ENCODE assay signal across 9 mouse cellular contexts in the genomic region with DNA sequence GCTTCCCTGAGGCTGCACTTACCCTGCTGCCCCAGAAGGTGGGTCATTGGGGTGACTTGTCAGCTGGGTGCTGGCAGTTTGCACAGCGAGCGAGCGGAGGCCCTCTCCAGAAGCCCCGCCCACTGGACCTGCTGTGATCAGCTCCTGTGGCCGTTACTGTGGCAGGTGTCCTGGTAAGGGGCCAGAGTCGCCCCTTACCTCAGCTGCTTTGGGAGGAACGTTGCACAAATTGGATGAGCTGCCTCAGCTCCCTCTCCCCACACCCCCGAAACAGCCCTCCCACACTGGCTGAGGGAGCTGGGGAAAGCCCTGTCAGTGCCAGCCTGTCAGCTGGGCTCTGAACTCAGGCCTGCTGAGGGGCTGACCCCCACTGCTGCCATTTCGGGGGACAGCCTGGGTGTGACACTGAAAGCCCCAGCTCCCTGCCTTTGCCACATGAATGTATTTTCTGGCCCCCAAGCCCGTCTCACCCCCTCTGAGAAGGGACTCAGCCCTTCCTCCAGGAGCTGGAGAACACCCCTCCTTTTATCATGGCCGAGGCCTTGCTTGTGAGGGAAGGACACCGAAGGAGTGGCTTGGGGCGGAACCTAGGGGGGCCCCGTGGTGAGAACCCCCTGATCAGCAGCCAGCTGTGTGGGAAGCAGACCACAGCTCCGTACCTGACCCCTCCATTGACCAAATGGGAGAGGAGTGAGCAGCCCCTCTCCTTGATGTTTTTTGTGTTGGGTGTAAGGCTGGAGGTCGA. TPM values are rescaled to one million over a fixed set of nuclear protein-coding genes. Genes with fewer than 3 reads are reported as not detected.
DNase-seq lines count a peak whose midpoint lies in the region; ATAC-seq and TF ChIP-seq lines count a peak whose summit lies in the region.
"Had no signal": no experiment of that assay in that cellular context is flagged by ENCODE, and none has a peak within 500 bp of the region (broad histone marks: within the 10 kb centered on the region; RNA-seq: fewer than 3 reads in every experiment).

No protein-coding gene starts in this region.

- WGBS in embryonic facial prominence, embryonic 13.5 days = 59% methylated on average over 16 of the region's 16 CpGs
- WGBS in hindbrain, embryonic 15.5 days = 34% methylated on average over 16 of the region's 16 CpGs
- 25% methylated on average over 16 of the region's 16 CpGs for WGBS in liver, embryonic 14.5 days (ENCODE audit: insufficient replicate concordance)
- 41% methylated on average over 16 of the region's 16 CpGs for WGBS in neural tube, embryonic 14.5 days

- no peak overlapping the region for H3K4me2 ChIP-seq in embryonic facial prominence, embryonic 13.5 days
- no peak overlapping the region for H3K4me2 ChIP-seq in hindbrain, embryonic 15.5 days
- no peak overlapping the region for H3K4me2 ChIP-seq in liver, embryonic 14.5 days (ENCODE audit: low read depth)
- H3K4me2 ChIP-seq in neural tube, embryonic 14.5 days (ENCODE audit: low read depth, low read length) = no peak overlapping the region

- peak overlapping the region; percentile 58 for H3K27ac ChIP-seq in embryonic facial prominence, embryonic 13.5 days
- peak overlapping the region; percentile 67 for H3K27ac ChIP-seq in hindbrain, embryonic 15.5 days (replicated peaks)
- H3K27ac ChIP-seq in liver, embryonic 14.5 days = no peak overlapping the region
- 0 out of 2 replicates have a peak overlapping the region, but pooled peaks have one; percentile 18 for H3K27ac ChIP-seq in neural tube, embryonic 14.5 days (ENCODE audit: low read depth, low read length)

- peaks cover 88% of the 10 kb centered on the region for H3K36me3 ChIP-seq in embryonic facial prominence, embryonic 13.5 days
- H3K36me3 ChIP-seq in hindbrain, embryonic 15.5 days = peaks cover 68% of the 10 kb centered on the region
- H3K36me3 ChIP-seq in liver, embryonic 14.5 days (replicated peaks; ENCODE audit: control insufficient read depth, insufficient read depth, low read depth) = peaks cover 51% of the 10 kb centered on the region
- H3K36me3 ChIP-seq in neural tube, embryonic 14.5 days (ENCODE audit: control insufficient read depth, insufficient read depth, low read length) = peaks cover 71% of the 10 kb centered on the region

- H3K4me1 ChIP-seq in embryonic facial prominence, embryonic 13.5 days = peaks cover 23% of the 10 kb centered on the region
- peaks cover 34% of the 10 kb centered on the region for H3K4me1 ChIP-seq in hindbrain, embryonic 15.5 days (replicated peaks)
- H3K4me1 ChIP-seq in liver, embryonic 14.5 days (replicated peaks; ENCODE audit: control insufficient read depth in 2 of 2, insufficient read depth in 2 of 2, low read length in 1 of 2) = peaks cover 0 to 9% of the 10 kb centered on the region in 2 experiments; a peak in 2 of 4 replicates
- peaks cover 11% of the 10 kb centered on the region; the same call in 1 of the 2 replicates for H3K4me1 ChIP-seq in neural tube, embryonic 14.5 days (ENCODE audit: control insufficient read depth, insufficient read depth, low read length)

- DNase-seq in layer of hippocampus, postnatal 10 days (ENCODE audit: low spot score in 2 of 2) = peak; percentile 44 to 60
- DNase-seq in layer of hippocampus, postnatal 25 days (ENCODE audit: extremely low spot score in 1 of 2, low spot score in 1 of 2) = no peak
- peak; percentile 51 for DNase-seq in ZHBTc4 (ENCODE audit: low read depth, low spot score)
- peak in 1 of 3 experiments; percentile 20 for DNase-seq in liver, embryonic 14.5 days (ENCODE audit: low read depth in 3 of 3, low spot score in 3 of 3)
- no peak for DNase-seq in thymus, postnatal 10 days (ENCODE audit: low spot score in 2 of 2)

- no peaks in the 10 kb centered on the region for H3K9me3 ChIP-seq in embryonic facial prominence, embryonic 13.5 days
- no peaks in the 10 kb centered on the region for H3K9me3 ChIP-seq in hindbrain, embryonic 15.5 days
- no peaks in the 10 kb centered on the region for H3K9me3 ChIP-seq in liver, embryonic 14.5 days (ENCODE audit: control insufficient read depth, low read length)
- H3K9me3 ChIP-seq in neural tube, embryonic 14.5 days (ENCODE audit: control insufficient read depth, low read length) = no peaks in the 10 kb centered on the region

- TF ChIP-seq EP300 in liver, embryonic 14.5 days (IDR thresholded peaks at IDR 0.05; ENCODE audit: low read depth) = no peak

- no peak for ATAC-seq in embryonic facial prominence, embryonic 13.5 days (ENCODE audit: insufficient number of reproducible peaks, insufficient read depth, low FRiP score, low TSS enrichment, low read depth)
- ATAC-seq in hindbrain, embryonic 15.5 days (ENCODE audit: low FRiP score, low read depth) = no peak
- peak; percentile 14; the same call in 1 of the 2 replicates for ATAC-seq in liver, embryonic 14.5 days (ENCODE audit: insufficient read depth)
- ATAC-seq in neural tube, embryonic 14.5 days (ENCODE audit: low read depth) = no peak

- no peak overlapping the region for H3K9ac ChIP-seq in embryonic facial prominence, embryonic 13.5 days
- H3K9ac ChIP-seq in hindbrain, embryonic 15.5 days = no peak overlapping the region
- no peak overlapping the region; the same call in 1 of the 2 replicates for H3K9ac ChIP-seq in liver, embryonic 14.5 days (replicated peaks)
- H3K9ac ChIP-seq in neural tube, embryonic 14.5 days (replicated peaks; ENCODE audit: low read depth, low read length) = no peak overlapping the region

- no peak overlapping the region for H3K4me3 ChIP-seq in embryonic facial prominence, embryonic 13.5 days
- H3K4me3 ChIP-seq in hindbrain, embryonic 15.5 days = no peak overlapping the region
- H3K4me3 ChIP-seq in liver, embryonic 14.5 days (ENCODE audit: insufficient read depth in 1 of 2, low read depth in 2 of 2, low read length in 2 of 2) = no peak overlapping the region
- H3K4me3 ChIP-seq in neural tube, embryonic 14.5 days (ENCODE audit: low read depth, low read length) = no peak overlapping the region

- TF ChIP-seq CTCF in liver, embryonic 14.5 days (IDR thresholded peaks at IDR 0.05; ENCODE audit: low read depth) = peak; percentile 39; the same call in 1 of the 2 replicates

- no peaks in the 10 kb centered on the region for H3K27me3 ChIP-seq in embryonic facial prominence, embryonic 13.5 days
- no peaks in the 10 kb centered on the region for H3K27me3 ChIP-seq in hindbrain, embryonic 15.5 days
- H3K27me3 ChIP-seq in liver, embryonic 14.5 days (ENCODE audit: control insufficient read depth, insufficient read depth, low read length) = no peaks in the 10 kb centered on the region
- no peaks in the 10 kb centered on the region for H3K27me3 ChIP-seq in neural tube, embryonic 14.5 days (ENCODE audit: control insufficient read depth, insufficient read depth, low read length)

RNA-seq across cellular contexts. Expression of a gene that starts 6.7 kb away (rescaled TPM):
- not detected for total RNA-seq in layer of hippocampus, postnatal 10 days (2021)
- not detected for total RNA-seq in layer of hippocampus, postnatal 25 days (2021)
- polyA plus RNA-seq in embryonic facial prominence, embryonic 13.5 days (2015; fragmentation: Nextera tagmentation; extraction: Ambion mirVana) = not detected in 2 replicates
- not detected in 2 replicates for polyA plus RNA-seq in hindbrain, embryonic 15.5 days (2015; fragmentation: Nextera tagmentation; extraction: Ambion mirVana)
- 0.40 and 0.47 TPM in 2 replicates for polyA plus RNA-seq in liver, embryonic 14.5 days (2012; rRNA removed)
- 0.62 and 0.85 TPM in 2 replicates for polyA plus RNA-seq in liver, embryonic 14.5 days (2014; fragmentation: Nextera tagmentation; extraction: Ambion mirVana)
- not detected in 2 replicates for polyA plus RNA-seq in neural tube, embryonic 14.5 days (2014; fragmentation: Nextera tagmentation; extraction: Ambion mirVana)
- polyA plus RNA-seq: large intestine, adult 2 months had no signal

RNA-seq across cellular contexts. Expression of a gene that starts 6.9 kb away (rescaled TPM):
- total RNA-seq in layer of hippocampus, postnatal 10 days (2021) = 100 to 1,000 TPM; 874 to 885 TPM
- total RNA-seq in layer of hippocampus, postnatal 25 days (2021) = 100 to 1,000 TPM; 648 to 692 TPM
- 360 and 396 TPM in 2 replicates for polyA plus RNA-seq in embryonic facial prominence, embryonic 13.5 days (2015; fragmentation: Nextera tagmentation; extraction: Ambion mirVana)
- polyA plus RNA-seq in hindbrain, embryonic 15.5 days (2015; fragmentation: Nextera tagmentation; extraction: Ambion mirVana) = 516 and 544 TPM in 2 replicates
- polyA plus RNA-seq in liver, embryonic 14.5 days (2012; rRNA removed) = 211 and 215 TPM in 2 replicates
- 151 and 157 TPM in 2 replicates for polyA plus RNA-seq in liver, embryonic 14.5 days (2014; fragmentation: Nextera tagmentation; extraction: Ambion mirVana)
- polyA plus RNA-seq in neural tube, embryonic 14.5 days (2014; fragmentation: Nextera tagmentation; extraction: Ambion mirVana) = 553 and 557 TPM in 2 replicates

RNA-seq across cellular contexts. Expression of a gene that starts 8.0 kb away (rescaled TPM):
- 10 to 100 TPM; 40.2 to 50.4 TPM for total RNA-seq in layer of hippocampus, postnatal 10 days (2021)
- total RNA-seq in layer of hippocampus, postnatal 25 days (2021) = 10 to 100 TPM; 44.8 to 54.9 TPM
- polyA plus RNA-seq in embryonic facial prominence, embryonic 13.5 days (2015; fragmentation: Nextera tagmentation; extraction: Ambion mirVana) = 16.3 and 17.1 TPM in 2 replicates
- 16.4 and 18.4 TPM in 2 replicates for polyA plus RNA-seq in hindbrain, embryonic 15.5 days (2015; fragmentation: Nextera tagmentation; extraction: Ambion mirVana)
- 4.6 and 5.7 TPM in 2 replicates for polyA plus RNA-seq in liver, embryonic 14.5 days (2012; rRNA removed)
- 2.1 and 2.8 TPM in 2 replicates for polyA plus RNA-seq in liver, embryonic 14.5 days (2014; fragmentation: Nextera tagmentation; extraction: Ambion mirVana)
- polyA plus RNA-seq in neural tube, embryonic 14.5 days (2014; fragmentation: Nextera tagmentation; extraction: Ambion mirVana) = 16.3 and 21.2 TPM in 2 replicates

RNA-seq across cellular contexts. Expression of a gene that starts 24.0 kb away (rescaled TPM):
- total RNA-seq in layer of hippocampus, postnatal 10 days (2021) = 10 to 100 TPM; 30.7 to 36.5 TPM
- 10 to 100 TPM; 33.6 to 34.6 TPM for total RNA-seq in layer of hippocampus, postnatal 25 days (2021)
- polyA plus RNA-seq in embryonic facial prominence, embryonic 13.5 days (2015; fragmentation: Nextera tagmentation; extraction: Ambion mirVana) = 48.0 and 56.2 TPM in 2 replicates
- 81.0 and 81.8 TPM in 2 replicates for polyA plus RNA-seq in hindbrain, embryonic 15.5 days (2015; fragmentation: Nextera tagmentation; extraction: Ambion mirVana)
- polyA plus RNA-seq in liver, embryonic 14.5 days (2012; rRNA removed) = 25.3 and 29.2 TPM in 2 replicates
- polyA plus RNA-seq in liver, embryonic 14.5 days (2014; fragmentation: Nextera tagmentation; extraction: Ambion mirVana) = 34.6 and 36.5 TPM in 2 replicates
- 82.9 and 98.3 TPM in 2 replicates for polyA plus RNA-seq in neural tube, embryonic 14.5 days (2014; fragmentation: Nextera tagmentation; extraction: Ambion mirVana)

RNA-seq across cellular contexts. Expression of a gene that starts 27.0 kb away (rescaled TPM):
- 100 to 1,000 TPM; 124 to 134 TPM for total RNA-seq in layer of hippocampus, postnatal 10 days (2021)
- 100 to 1,000 TPM; 129 to 132 TPM for total RNA-seq in layer of hippocampus, postnatal 25 days (2021)
- 2.8 and 4.5 TPM in 2 replicates for polyA plus RNA-seq in embryonic facial prominence, embryonic 13.5 days (2015; fragmentation: Nextera tagmentation; extraction: Ambion mirVana)
- polyA plus RNA-seq in hindbrain, embryonic 15.5 days (2015; fragmentation: Nextera tagmentation; extraction: Ambion mirVana) = 251 and 285 TPM in 2 replicates
- polyA plus RNA-seq in liver, embryonic 14.5 days (2012; rRNA removed) = 0.15 TPM in 1 of 2 replicates, not detected in the other
- not detected in 2 replicates for polyA plus RNA-seq in liver, embryonic 14.5 days (2014; fragmentation: Nextera tagmentation; extraction: Ambion mirVana)
- 206 and 236 TPM in 2 replicates for polyA plus RNA-seq in neural tube, embryonic 14.5 days (2014; fragmentation: Nextera tagmentation; extraction: Ambion mirVana)

Comparison
In these comparisons a context has a peak if more than half of its experiments do, and no peak if none do; other contexts are left out.
1. DNase-seq: peak in layer of hippocampus, postnatal 10 days (2 of 2) and ZHBTc4 (single experiment); none in layer of hippocampus, postnatal 25 days (0 of 2) and thymus, postnatal 10 days (0 of 2).